Mouse (Mus musculus) cerebellum, adult 8-10 months (tissue): Measurements from ENCODE around the gene Rgs6.
A peak's percentile ranks its signal among the peaks of the same experiment; 100 is the strongest.

Source experiments
- DNase-seq: peaks from one replicate; pipeline ENCODE4 v3.0.0; 2022

Gene Rgs6

DNA sequence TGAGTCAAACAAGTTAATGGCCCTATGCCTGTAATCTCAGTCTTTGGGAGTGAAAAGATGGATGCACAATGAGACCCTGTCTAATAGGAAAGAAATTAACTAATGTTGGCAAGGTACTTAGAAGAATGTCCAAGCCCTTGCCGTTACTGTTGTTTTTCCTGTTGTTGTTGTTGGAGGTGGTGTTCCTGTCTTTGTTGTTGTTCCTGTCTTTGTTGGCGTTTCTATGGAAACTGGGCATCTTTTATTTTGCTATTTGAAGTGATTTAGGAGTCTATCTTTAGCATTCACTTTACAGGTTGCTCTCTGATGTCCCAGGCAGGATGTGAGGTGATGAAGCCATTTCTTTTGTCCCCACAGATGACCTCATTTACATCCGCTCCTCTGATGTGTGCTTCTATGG, 180.6 kb downstream of the Rgs6 start:
- no peak for DNase-seq

DNA sequence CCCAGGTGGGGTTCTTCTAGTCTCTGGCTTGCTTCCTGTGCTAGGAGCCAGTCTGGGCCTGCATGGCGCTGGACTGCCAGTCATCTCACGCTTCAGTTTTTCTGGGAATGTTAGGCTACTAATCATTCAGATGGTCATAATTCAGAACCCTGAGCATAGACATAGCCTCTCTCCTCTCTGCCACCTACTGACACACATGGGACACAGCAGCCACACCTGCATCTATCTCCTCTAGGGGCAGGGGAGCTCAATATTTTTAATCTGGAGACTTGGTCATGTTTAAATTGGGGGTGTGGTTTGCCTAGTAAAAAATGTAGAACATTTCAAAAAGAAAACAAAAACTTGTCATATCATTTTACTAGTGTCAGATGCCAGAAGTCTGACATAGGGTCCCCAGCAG, 184.1 kb downstream of the Rgs6 start:
- DNase-seq = no peak

- DNase-seq = no peak
Observed at GRCm38 (mm10) chr12:82774576-82774975, 186.5 kb downstream of the Rgs6 start.

DNA sequence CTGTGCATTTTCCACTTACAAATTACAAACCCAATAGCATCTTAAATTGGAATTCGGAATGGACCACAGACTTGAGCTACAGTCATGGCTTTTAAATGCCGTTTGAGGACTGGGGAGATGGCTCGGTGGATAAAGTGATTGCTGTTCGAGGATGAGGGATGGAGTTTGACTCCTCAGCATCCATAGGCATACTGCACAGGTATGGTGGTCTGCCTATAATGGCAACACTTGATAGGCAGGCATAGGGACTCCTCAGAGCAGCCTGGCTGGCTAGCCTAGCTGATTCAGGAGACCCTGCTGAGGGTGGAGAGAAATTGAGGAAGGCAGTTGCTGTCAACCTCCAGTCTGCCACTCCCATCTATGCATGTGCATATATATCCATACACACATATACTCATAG, 188.6 kb downstream of the Rgs6 start:
- DNase-seq = no peak

DNA sequence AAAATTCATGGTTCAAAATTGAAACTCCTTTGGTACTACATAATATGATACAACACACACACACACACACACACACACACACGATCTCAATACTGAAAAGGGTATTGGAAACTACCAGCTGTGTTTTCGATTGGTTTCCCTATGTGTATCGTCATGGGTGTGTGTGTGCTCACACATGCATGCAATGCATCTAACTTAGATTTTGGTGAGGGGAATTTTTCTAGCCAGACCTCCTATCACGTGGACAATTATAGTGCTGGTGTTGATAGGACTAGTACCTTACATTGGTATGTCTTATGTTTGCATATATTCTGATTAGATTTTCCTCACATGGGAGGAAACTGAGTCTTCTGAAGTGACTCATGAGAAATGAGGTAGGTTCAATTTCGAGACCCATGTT, 192.8 kb downstream of the Rgs6 start:
- DNase-seq = no peak

- DNase-seq = no peak
Observed at GRCm38 (mm10) chr12:82781414-82781813, 193.3 kb downstream of the Rgs6 start.

DNA sequence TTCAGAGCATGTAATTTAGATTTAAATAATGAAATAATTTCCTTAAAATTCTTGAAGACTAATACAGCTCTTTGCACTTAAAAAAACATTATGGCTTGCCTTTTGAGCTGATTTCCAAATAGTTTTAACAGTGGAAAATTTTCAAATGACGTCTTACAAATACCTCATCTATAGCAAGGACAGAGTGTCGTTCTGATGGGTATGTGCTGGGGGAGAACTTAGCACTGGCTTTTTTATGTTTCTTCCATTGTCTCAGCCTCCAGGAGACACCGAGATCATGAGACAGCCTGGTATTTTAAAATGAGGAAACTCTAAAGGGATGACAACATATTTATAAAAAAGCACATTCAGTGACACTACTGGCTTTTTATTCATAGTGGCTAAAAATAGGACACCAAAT, 204.0 kb downstream of the Rgs6 start:
- DNase-seq = no peak

GRCm38 (mm10) chr12:82799892-82800291, 211.8 kb downstream of the Rgs6 start:
- DNase-seq = no peak

- no peak for DNase-seq
Observed at GRCm38 (mm10) chr12:82801736-82802135, 213.6 kb downstream of the Rgs6 start.

GRCm38 (mm10) chr12:82802711-82803110, 214.6 kb downstream of the Rgs6 start:
- no peak for DNase-seq

DNA sequence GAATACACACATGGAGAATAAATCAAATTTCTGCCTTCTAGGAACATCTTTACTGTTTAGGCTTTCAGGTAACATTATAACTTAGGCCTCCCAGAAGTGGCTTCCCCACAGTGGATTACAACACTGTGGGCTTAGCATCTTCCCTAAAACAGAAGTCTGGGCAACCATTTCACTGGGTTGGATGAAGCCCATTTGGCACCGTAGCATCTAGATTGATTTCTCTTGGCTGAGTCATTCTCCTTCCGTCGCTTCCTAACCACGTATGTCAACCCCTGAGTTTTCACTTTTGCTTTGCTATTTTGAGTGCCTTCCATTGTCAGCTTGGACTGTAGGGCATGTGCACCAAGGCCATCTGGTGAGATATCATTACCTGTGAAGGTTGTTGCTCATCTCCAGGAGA, 217.1 kb downstream of the Rgs6 start:
- DNase-seq = no peak

- no peak for DNase-seq
Observed at GRCm38 (mm10) chr12:82810631-82811030, 222.5 kb downstream of the Rgs6 start.

GRCm38 (mm10) chr12:82815982-82816381, 227.9 kb downstream of the Rgs6 start:
- DNase-seq = no peak

GRCm38 (mm10) chr12:82819328-82819727, 231.2 kb downstream of the Rgs6 start:
- no peak for DNase-seq

DNA sequence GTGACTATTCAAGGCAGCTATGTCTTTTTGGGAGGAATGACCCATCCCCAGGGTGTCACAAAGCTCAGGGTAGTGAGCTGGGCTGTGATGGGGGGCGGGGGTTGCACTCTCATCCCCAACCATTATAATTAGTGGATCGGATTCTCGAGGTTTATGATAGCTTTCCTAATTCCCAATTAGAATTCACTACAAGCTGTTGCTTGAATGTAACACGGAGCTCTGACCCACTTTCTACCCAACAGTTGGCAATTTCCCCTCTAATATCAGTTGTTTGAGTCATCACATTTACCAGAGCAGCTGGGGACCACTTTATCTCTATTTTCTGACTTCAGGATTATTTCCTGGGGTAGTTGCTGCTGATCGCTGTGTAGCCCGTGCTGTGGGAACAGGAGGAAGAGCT, 231.9 kb downstream of the Rgs6 start:
- no peak for DNase-seq

- no peak for DNase-seq
Observed at GRCm38 (mm10) chr12:82822821-82823620, 234.9 kb downstream of the Rgs6 start.

DNA sequence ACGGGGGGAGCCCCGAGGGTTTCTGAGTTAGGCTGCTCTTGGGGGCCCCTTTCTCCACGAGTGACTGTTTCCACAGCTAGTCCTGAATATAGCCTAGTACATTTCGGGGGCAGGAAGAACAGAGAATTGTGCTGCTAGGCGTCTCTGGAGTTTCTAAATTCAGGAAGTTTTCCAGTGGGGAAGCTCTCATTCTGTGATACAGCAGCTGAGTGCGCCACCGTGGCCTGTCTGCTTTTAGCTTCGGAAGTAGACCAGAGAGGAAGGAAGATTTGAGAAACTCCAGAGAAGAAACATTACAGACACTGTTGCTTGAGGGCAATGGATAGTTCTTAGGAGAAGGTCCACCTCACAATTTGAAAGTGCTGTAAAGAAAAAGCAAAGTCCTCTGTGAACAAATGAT, 242.2 kb downstream of the Rgs6 start:
- DNase-seq = no peak

GRCm38 (mm10) chr12:82838544-82838943, 250.5 kb downstream of the Rgs6 start:
- DNase-seq = no peak

- DNase-seq = no peak
Observed at GRCm38 (mm10) chr12:82841566-82841965, 253.5 kb downstream of the Rgs6 start.

DNA sequence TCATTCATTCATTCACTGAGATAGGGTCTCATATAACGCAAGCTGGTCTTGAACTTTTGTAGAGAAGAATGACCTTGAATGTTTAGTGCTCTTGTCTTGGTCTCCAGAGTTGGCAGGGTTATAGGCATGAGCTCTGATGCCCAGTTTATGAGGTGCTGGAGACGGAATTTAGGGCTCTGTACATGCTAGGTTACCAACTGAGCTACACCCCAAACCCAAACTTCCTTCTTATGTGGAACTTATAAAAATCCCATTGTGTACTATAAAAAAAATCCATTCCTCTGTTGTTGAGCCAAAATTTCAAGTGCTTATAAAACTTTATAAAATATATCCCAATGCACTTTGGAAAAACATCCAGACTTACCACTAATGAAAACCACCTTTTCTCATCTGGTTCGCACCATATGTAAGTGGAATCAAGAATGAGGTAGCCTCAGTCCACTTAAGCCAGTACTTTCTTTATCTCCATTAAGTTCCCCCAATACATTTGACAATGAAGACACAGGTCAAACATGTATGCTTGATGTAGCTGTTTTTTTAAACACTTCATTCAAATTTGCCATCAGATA, 260.3 kb downstream of the Rgs6 start:
- no peak for DNase-seq

GRCm38 (mm10) chr12:82854902-82855301, 266.8 kb downstream of the Rgs6 start:
- no peak for DNase-seq

DNA sequence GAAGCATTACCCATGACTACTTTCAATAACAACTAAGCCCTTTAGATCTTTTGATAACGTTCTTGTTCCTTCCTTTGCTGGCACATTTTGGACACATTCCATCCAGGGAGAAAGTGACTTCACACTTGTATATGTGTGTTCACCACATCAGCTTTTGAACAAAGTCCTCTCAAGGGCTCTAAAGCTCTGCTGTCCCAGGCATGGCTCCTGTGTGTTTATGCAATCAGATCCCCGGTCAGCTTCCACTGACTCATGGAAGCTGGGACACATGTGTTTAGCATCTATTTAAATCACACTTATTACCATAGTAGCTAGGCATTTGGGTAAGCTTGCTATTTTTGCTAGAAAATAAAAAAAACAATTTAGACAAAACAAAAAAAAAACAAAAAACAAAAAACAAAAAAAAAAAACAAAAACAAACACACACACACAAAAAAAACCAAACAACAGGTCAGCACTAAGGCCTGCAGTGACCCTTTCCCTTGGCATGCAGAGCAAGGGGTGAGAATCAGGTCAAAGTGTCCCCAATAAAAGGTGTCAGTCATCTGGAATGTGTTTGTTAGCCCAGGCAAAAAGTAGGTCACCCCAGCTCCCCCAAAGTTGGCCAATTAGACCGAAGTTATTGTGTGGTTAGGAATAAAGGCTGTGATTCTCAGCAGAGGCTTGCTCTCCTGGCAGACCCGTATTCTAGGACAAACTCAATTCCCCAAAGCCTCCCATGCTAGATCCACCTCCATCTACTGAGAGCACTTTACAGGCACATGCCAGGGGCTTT, 267.4 kb downstream of the Rgs6 start:
- peak; percentile 1 for DNase-seq

GRCm38 (mm10) chr12:82865686-82866085, 277.6 kb downstream of the Rgs6 start:
- DNase-seq = no peak

GRCm38 (mm10) chr12:82880711-82881110, 292.6 kb downstream of the Rgs6 start:
- DNase-seq = no peak
